Mouse (Mus musculus) ovary, postnatal 36 days (tissue): Measurements from ENCODE around the gene Rnf10.
"Not testable (repeated sequence)": the region's sequence is repeated elsewhere in the genome, so short reads cannot be mapped to it uniquely, and the experiment has no call there.

Source experiments
- DNase-seq: peaks from one replicate; pipeline ENCODE4 v3.0.0; 2022; ENCODE audit warnings: low spot score, mixed read lengths

The Rnf10 gene

GRCm38 (mm10) chr5:115272812-115273548 is at the start of gene Rnf10:
Gene Rnf10 (minus strand): TSS chr5:115272898.
- peak; percentile 95 for DNase-seq

DNA sequence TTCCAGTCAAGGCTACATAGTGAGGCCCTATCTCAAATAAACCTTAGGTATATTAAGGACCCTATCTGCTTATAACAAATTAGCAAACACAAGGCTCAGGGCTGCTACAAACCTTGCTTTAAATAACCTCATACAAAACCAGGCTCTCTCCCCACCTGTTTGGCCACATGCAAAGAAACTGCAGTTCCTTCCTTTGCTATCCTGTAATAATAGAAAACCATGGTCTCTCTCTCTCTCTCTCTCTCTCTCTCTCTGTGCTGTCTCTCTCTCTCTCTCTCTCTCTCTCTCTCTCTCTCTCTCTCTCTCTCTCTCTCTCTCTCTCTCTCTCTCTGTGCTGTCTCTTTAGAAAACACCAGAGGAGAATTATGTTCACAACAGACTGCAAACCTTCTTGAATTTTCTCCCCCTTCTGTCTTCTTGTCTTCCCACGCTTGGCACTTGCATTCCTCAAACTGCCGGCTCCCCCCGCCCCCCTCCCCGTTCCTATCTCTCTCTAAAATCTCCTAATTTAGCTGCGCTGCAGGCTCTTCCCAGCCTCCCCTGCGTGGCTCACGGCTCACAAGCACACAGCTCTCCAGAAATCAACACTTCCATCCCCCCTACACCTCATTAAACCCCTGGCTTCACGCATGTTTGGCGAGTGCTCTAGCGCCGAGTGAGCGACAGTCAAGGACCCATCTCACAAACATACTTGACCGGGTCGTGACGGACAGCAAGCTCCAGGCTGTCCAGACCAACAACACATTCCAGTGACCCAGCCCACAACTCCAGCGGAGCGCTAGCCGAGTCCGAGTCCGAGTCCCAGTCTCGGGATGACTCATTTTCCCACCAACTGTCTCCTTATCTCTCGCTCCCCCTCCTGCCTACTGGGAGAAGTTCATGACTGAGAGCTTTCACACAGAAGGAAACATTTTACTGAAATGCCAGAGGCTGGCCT is 46.6 kb upstream of the Rnf10 start:
- peak; percentile 76 for DNase-seq

- DNase-seq, result no peak
These were observed 45.1 kb upstream of the Rnf10 start for GRCm38 (mm10) chr5:115317645-115318328.

DNA sequence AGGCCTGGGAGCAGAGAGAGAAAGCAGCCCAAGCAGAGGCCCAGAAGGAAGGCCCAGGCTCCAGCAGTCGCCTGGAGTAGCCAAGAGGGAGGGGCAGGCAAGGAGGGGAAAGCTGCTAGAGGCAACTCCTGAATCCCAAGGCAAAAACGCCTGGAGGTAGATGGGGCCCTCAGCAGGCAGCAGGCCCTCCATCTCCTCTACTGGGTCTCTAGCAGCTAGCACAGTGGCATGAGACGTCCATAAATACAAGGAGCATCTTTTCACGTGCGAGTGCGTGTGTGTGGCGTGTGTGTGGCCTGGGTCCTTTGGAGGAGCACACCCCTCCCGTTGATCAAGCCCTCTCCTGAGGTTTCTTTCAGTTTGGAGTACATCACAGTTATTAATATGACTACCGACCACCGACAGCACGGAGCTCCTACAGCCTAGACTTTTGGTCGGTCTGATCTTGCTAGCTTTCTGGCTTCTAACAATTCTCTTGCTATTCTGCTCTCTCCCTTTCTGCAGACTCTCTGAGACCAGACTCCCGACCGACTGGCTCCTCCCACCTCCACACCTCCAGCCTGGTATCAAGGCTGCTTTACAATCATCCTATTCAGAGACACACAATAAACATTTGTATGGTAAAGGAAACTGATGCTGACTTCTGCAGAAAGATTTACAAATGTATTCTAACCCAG is 44.4 kb upstream of the Rnf10 start:
- DNase-seq, result no peak

DNA sequence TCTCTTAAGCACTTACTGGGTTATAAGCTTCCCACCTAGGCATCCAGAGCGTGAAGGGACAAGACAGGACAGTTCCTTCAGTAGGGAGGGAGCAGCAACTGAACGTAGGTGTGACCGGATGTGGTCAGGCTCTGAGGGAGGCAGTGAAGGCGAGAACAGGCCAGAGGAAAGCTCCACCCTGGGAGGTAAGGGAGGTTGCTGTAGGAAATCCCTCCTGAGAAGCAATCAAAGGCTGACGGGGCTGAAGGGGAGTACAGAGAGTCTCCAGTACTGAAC is 40.9 kb upstream of the Rnf10 start:
- DNase-seq, result no peak

DNA sequence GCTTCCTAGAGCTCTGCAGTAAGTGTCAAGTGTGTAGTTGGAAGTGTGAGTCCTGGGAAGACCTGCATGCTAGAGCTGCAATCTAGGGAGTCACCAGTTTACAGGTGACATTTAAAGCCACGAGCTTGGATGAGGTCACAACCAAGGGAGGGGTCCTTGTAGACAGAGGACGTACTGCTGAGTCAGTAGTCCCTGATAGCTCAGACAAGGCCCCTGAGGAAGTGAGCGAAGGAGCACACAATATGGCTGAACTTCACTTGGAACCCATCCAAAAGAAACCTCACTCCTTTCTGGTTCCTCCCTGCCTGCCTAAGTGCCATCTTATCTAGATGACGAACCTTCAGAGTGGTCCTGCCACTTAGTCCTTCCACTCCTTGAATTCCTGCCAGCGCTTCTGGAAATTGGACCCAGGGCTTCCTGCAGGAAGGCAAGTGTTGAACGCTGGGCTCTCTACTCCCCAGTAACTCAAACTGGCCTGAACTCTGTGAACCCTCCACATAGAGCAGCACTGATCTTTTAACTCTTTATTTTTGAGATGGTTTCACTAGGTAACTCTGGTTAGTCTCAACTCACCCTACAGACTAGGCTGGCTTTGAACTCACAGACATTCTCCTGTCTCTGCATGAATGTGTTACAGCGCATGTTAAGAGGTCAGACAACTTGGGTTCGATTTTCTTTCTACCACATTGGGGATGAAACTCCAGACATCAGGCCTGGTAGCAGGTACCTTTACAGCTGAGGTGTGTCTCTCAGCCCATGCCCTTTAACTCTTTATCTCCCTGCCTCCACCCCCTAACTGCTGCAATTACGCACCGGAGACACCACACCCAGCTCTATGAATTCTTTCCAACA is 40.3 kb upstream of the Rnf10 start:
- DNase-seq, result no peak

DNA sequence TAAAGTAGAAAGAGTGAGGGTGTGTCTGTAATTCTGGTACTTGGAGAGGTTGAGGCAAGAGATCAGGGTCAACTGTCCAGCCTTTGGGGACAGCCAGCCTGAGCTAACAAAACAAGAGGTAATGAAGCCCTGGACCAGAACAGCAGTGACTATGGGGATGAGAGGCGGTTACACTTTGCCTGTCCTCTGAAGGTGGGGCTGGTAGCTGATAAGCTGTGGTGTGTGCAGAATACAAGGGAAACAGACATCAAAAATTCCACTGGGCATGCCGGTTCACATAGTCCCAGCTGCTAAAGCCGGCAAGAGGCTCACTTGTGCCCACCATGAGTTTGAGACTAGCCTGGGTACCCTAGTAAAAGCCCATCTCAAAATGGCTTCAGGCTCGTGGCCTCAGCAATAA is 39.7 kb upstream of the Rnf10 start:
- DNase-seq, result no peak

DNA sequence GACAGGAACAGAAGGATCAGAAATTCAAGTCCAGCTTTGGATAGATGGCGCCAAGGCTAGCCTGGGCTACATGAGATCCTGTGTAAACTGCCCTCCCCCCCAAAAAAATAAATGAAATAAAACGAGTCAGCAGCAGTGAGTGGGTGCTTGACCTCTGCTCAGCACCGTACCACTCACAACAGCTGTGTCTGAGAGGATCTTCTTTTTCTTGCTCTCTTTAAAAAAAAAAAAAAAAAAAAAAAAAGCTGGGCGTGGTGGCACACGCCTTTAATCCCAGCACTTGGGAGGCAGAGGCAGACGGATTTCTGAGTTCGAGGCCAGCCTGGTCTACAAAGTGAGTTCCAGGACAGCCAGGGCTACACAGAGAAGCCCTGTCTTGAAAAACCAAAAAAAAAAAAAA is 29.5 kb upstream of the Rnf10 start:
- not testable (repeated sequence) for DNase-seq

DNA sequence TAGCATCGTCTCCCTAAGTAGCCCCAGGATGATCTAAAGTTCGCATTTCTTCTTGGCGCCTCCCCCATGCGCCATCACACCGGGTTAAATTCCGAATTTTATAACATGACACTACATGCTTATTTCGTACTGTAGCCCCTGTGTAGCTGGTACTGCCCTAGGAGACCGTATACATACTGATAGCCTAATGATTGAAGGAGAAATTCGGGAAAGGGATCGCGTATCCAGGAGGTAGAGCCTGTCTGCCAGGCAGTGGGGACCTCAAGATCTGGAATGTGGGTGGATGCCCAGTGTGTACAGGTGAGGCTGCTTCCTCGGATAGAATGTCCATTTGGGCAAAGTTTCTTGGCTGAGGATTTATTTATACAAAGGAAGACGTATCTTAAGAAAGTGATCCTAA is 28.9 kb upstream of the Rnf10 start:
- DNase-seq, result no peak

DNA sequence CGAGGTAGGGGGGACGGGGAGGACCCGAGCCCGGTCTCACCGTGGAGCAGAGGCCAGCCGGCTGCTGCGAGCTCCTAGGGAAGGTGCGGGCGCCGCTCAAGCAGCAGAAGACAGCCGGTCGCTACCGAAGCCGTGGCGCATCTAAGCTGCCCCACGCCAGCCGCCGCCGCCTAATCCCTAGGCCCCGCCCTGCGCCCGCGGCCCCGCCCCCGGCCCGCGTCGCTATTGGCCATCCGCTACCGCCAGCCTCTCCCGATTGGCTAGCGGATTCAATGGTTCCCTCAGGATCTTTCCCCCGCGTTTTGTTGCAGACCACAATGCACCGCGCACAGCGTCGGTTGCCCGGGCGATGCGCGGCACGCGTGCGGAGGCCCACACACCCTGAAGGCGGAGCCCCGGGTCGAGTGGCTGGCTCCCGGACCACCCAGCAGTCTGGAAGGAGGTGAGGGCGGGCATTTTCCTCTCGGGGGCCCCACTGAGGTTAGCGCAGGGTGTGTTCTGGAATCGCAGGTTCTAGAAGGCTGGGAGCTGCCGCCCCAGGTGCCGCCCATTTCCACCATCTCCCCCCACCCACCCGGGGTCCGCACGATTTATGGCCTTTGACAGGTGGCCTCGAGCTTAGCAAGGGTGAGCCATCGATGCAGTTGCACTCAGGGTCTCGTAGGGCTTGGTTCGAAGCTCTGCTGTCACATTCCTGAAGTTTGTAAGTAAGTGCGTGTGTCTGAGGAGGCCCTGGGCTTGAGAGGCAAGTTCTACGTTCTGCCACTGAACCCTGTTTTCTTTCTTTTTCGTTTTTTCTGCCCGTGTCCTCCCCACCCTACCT is 28.3 kb upstream of the Rnf10 start, which contains the start of gene Dynll1:
Gene Dynll1 (minus strand): TSS at position 208 of the 823 bp plus-strand sequence.
- DNase-seq, result peak; percentile 100

DNA sequence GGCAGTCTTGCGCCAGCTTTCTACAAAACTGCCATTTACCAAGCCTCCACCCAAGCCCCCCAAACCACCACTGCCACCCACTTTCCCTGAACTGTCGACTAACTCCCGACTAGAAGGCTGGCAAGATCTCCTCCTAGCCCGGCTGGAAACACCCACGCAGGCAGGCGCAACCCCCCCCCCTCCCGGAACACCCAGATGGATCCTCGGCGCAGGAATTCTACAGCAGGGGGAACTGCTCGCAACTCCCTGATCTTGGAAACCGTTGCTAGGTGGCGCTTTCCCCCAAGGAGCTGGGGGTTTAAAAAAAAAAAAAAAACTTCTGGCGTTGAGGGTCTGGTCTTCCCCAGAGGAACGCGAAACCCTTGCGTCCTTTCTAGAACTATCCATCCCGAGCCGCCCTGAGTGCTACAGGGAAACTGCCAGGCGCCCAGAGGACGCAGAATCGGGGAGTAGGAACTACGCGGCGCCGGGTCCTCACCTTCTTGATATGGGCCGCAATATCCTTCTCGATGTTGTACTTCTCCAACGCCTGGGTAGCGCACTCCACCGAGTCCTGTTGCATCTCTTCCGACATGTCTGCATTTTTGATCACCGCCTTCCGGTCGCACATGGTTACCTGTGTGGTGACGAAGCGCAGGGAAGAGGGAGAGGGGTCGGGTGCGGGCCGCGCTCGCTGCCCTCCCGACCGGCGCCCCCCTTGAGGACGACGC is 27.5 kb upstream of the Rnf10 start:
- DNase-seq, result peak; percentile 62

GRCm38 (mm10) chr5:115296347-115296746 is 23.6 kb upstream of the Rnf10 start:
- no peak for DNase-seq

- DNase-seq, result no peak
These were observed 21.5 kb upstream of the Rnf10 start for GRCm38 (mm10) chr5:115294173-115294572.

DNA sequence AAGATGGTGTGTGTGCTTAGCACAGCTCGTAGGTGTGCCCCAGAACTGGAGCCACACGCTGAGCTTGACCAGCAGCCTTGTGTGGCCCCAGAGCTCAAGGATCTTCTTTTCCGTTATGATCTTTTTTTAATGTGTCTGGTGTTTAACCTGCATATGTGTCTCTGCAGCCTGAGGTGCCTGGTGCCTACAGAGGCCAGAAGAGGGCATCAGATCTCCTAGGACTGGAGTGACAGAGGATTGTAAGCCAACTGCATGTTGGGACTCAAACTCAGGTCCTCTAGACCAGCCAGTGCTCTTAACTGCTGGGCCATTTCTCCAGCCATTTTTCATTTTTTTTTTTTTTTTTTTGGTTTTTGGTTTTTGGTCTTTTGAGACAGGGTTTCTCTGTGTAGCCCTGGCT is 12.0 kb upstream of the Rnf10 start:
- no peak for DNase-seq

DNA sequence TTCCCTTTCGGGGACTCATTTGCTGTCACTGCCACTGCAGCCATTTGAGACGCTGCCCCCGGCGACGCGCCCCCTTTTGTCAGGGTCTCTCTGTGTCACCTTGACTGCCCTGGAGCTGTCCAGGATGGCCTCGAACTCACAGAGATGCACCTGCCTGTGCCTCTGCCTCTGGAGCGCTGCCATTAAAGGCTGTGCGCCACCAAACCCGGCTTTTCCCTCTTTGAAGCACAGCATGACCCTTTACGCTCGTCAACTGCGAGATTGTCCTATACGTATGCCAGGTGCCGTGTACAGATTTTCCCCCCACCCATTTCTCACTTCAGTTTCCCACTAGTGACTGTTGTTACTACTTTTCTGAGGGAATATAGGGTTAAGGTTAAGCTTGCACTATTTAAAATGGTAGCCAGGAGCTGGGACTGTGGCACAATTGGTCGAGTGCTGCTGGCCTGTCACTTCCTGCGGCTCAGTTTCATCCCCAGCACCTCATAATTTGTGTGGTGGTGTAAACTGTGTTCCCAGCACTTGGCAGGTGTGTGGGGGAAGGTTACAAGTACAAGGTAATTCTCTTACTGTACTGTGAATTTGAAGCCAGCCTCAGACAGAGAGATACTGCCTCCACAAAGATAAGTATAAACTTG is 7.5 kb upstream of the Rnf10 start:
- DNase-seq, result peak; percentile 29

DNA sequence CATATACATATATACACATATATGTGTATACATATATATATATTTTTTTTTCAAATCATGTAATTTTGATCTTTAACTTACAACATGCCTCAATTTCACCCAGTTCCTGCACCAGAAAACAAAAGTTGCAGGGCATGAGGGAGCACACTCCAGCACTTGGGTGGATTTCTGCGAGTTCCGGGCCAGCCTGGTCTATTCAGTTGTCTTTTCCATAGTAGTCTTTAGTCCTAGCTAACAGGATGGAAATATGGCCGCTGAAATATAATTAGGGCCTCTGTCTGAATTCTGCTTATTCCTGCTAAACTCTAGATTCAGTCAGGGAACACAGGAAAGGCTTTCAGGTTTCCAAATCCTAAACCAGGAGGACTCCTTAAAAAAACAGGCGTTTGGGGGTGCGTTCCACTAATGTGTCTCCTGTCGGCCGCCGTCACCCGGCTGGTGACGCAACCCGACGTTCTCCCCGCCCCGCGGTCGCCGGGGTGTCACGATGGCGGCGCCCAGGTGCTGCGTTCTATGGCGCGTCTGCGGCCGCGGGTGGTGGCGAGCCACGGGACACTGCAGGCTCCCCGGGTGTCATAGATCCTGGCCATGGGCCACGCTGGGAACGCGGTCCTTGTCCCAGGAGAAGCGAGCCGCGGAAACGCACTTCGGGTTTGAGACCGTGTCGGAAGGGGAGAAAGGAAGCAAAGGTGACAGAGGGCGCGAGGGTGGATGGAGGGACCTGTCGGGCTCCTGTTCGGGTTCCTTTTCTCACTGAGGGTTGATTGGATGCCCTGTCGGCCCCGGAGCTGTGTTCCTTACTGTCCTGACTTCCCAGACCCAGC is 6.7 kb upstream of the Rnf10 start, which contains the start of gene Coq5:
Gene Coq5 (plus strand): TSS at position 441 of the 824 bp plus-strand sequence.
- DNase-seq, result peak; percentile 85

DNA sequence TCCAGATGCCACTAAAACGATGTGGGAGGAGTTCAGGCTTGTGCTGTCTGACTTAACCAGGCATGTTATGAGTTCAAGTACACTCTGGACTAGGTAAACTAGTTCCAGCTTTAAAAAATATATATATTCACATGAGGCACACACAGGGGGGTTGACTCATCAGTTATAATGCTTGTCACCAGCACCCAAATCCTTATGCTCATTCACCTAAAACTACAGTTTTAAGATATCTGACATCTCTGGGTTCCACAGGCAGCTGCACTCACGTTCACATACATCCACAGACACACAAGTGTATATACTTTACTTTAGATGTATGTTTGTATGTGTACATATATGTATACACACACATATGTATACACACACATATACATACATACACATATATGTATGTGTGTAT is 6.1 kb upstream of the Rnf10 start:
- DNase-seq, result no peak

GRCm38 (mm10) chr5:115278053-115278452 is 5.4 kb upstream of the Rnf10 start:
- DNase-seq, result no peak
